Mouse (Mus musculus) c-Kit-positive CD71-positive TER-119-negative erythroid progenitor cells, embryonic 14.5 days (primary cell): ENCODE results near the gene Gm49384.
"Not testable (repeated sequence)": the region's sequence is repeated elsewhere in the genome, so short reads cannot be mapped to it uniquely, and the experiment has no call there.

Experiments used
- DNase-seq: peaks from one replicate; pipeline ENCODE4 v3.0.0-alpha.2; 2013; ENCODE audit warnings: low read depth

Gene Gm49384

GRCm38 (mm10) chr12:69167656-69168460 is 36.2 kb downstream of the Gm49384 start:
- no peak for DNase-seq

GRCm38 (mm10) chr12:69166861-69167581 is 37.0 kb downstream of the Gm49384 start:
- DNase-seq: not testable (repeated sequence)

- DNase-seq: peak; percentile 43
These were observed 39.2 kb downstream of the Gm49384 start for GRCm38 (mm10) chr12:69164904-69165303.

- not testable (repeated sequence) for DNase-seq
These were observed 40.5 kb downstream of the Gm49384 start for GRCm38 (mm10) chr12:69163586-69163985.

GRCm38 (mm10) chr12:69160677-69161076 is 43.4 kb downstream of the Gm49384 start:
- not testable (repeated sequence) for DNase-seq

- peak; percentile 79 for DNase-seq
These were observed 44.5 kb downstream of the Gm49384 start for GRCm38 (mm10) chr12:69159578-69159940.

- peak; percentile 99 for DNase-seq
These were observed 45.1 kb downstream of the Gm49384 start, which contains the start of gene Rps29 for GRCm38 (mm10) chr12:69158765-69159577. Gene Rps29 (minus strand): TSS chr12:69159186.

GRCm38 (mm10) chr12:69158366-69158764 is 45.7 kb downstream of the Gm49384 start:
- DNase-seq: no peak

- DNase-seq: peak; percentile 55
These were observed 47.0 kb downstream of the Gm49384 start for GRCm38 (mm10) chr12:69157107-69157506.

- no peak for DNase-seq
These were observed 47.6 kb downstream of the Gm49384 start for GRCm38 (mm10) chr12:69156436-69156835.

- no peak for DNase-seq
These were observed 48.1 kb downstream of the Gm49384 start for GRCm38 (mm10) chr12:69155923-69156322.

- no peak for DNase-seq
These were observed 54.0 kb downstream of the Gm49384 start for GRCm38 (mm10) chr12:69150049-69150448.

GRCm38 (mm10) chr12:69147166-69147735 is 56.8 kb downstream of the Gm49384 start:
- DNase-seq: no peak

- no peak for DNase-seq
These were observed 60.6 kb downstream of the Gm49384 start for GRCm38 (mm10) chr12:69143460-69143859.

GRCm38 (mm10) chr12:69139841-69140240 is 64.2 kb downstream of the Gm49384 start:
- no peak for DNase-seq
